23 mouse cellular contexts compared by ENCODE assay signal in genomic region chr6:100085981-100086380, GRCm38 (mm10).
DNase-seq lines count a peak whose midpoint lies in the region; ATAC-seq and TF ChIP-seq lines count a peak whose summit lies in the region.
"Had no signal": no experiment of that assay in that cellular context is flagged by ENCODE, and none has a peak within 500 bp of the region (broad histone marks: within the 10 kb centered on the region; RNA-seq: fewer than 3 reads in every experiment).

No protein-coding gene starts in this region.

- TF ChIP-seq CTCF in CH12.LX (conservative IDR thresholded peaks at IDR 0.05 in 1 of 2, IDR thresholded peaks at IDR 0.05 in 1 of 2; ENCODE audit: low read depth in 2 of 2, low read length in 2 of 2): no peak

- peak; percentile 45; the same call in 1 of the 2 replicates for TF ChIP-seq POLR2A in CH12.LX (IDR thresholded peaks at IDR 0.05; ENCODE audit: low read depth, low read length)

- WGBS in midbrain, embryonic 11.5 days: 25% methylated on average over 1 of the region's 1 CpGs
- 29% methylated on average over 1 of the region's 1 CpGs for WGBS in midbrain, embryonic 16.5 days

- DNase-seq in midbrain, embryonic 11.5 days (ENCODE audit: low spot score, missing footprints): peak; percentile 69
- DNase-seq in CH12.LX (ENCODE audit: extremely low read depth): peak; percentile 91
- DNase-seq in R1 (ENCODE audit: low read depth, low spot score): peak; percentile 47
- no peak for DNase-seq in adrenal gland, postnatal 4 days (ENCODE audit: low spot score in 2 of 2)
- DNase-seq in yolk sac, embryonic 10.5 days (ENCODE audit: low spot score): no peak
- DNase-seq in neural tube, embryonic 10.5 days (ENCODE audit: extremely low spot score, low spot score): no peak
- DNase-seq: adrenal gland, adult 8-10 months; adrenal gland, postnatal 36 days; cerebellum, adult 11 months; cerebellum, adult 8-10 months; cerebellum, postnatal 14 days; gastrocnemius, postnatal 14 days; heart, adult 18-20 months; heart, postnatal 10 days had no signal

- H3K9me3 ChIP-seq in midbrain, embryonic 11.5 days (ENCODE audit: control insufficient read depth, low read length): no peaks in the 10 kb centered on the region
- H3K9me3 ChIP-seq in midbrain, embryonic 16.5 days (replicated peaks; ENCODE audit: control insufficient read depth, low read length, poor library complexity, severe bottlenecking): peaks cover 6% of the 10 kb centered on the region; the same call in 1 of the 2 replicates
- H3K9me3 ChIP-seq in CH12.LX (replicated peaks; ENCODE audit: low read length): no peaks in the 10 kb centered on the region
- H3K9me3 ChIP-seq: embryonic facial prominence, embryonic 12.5 days; forebrain, embryonic 15.5 days; heart, embryonic 10.5 days had no signal

- TF ChIP-seq RAD21 in CH12.LX (IDR thresholded peaks at IDR 0.05; ENCODE audit: low read depth, low read length): peak; percentile 25

- H3K4me1 ChIP-seq in midbrain, embryonic 11.5 days (ENCODE audit: control insufficient read depth, insufficient read depth, low read length): no peaks in the 10 kb centered on the region
- H3K4me1 ChIP-seq in midbrain, embryonic 16.5 days (ENCODE audit: control insufficient read depth, insufficient read depth, low read length): no peaks in the 10 kb centered on the region
- peaks cover 35 to 75% of the 10 kb centered on the region in 2 experiments for H3K4me1 ChIP-seq in CH12.LX (ENCODE audit: control insufficient read depth in 1 of 2, insufficient read depth in 2 of 2)
- H3K4me1 ChIP-seq: embryonic facial prominence, embryonic 12.5 days; forebrain, embryonic 15.5 days had no signal

- no peak overlapping the region for H3K4me2 ChIP-seq in midbrain, embryonic 11.5 days
- H3K4me2 ChIP-seq in midbrain, embryonic 16.5 days (ENCODE audit: low read length): no peak overlapping the region
- H3K4me2 ChIP-seq in CH12.LX (ENCODE audit: insufficient read depth, low read depth, poor library complexity, severe bottlenecking): peak overlapping the region; percentile 55
- H3K4me2 ChIP-seq: embryonic facial prominence, embryonic 12.5 days; forebrain, embryonic 15.5 days; hindbrain, embryonic 13.5 days had no signal

- no peak overlapping the region for H3K9ac ChIP-seq in midbrain, embryonic 11.5 days (ENCODE audit: low read length)
- no peak overlapping the region for H3K9ac ChIP-seq in midbrain, embryonic 16.5 days (ENCODE audit: low read depth, low read length)
- peak overlapping the region; percentile 39; the same call in 1 of the 2 replicates for H3K9ac ChIP-seq in CH12.LX (ENCODE audit: insufficient read depth, low read depth)
- H3K9ac ChIP-seq: embryonic facial prominence, embryonic 12.5 days; forebrain, embryonic 15.5 days; hindbrain, embryonic 13.5 days had no signal

- H3K4me3 ChIP-seq in midbrain, embryonic 11.5 days (ENCODE audit: low read depth, low read length): no peak overlapping the region
- no peak overlapping the region for H3K4me3 ChIP-seq in midbrain, embryonic 16.5 days (ENCODE audit: low read depth, low read length)
- H3K4me3 ChIP-seq in CH12.LX (replicated peaks in 1 of 3; ENCODE audit: low read depth in 2 of 3, low read length in 2 of 3, poor library complexity in 1 of 3): no peak overlapping the region
- H3K4me3 ChIP-seq: embryonic facial prominence, embryonic 12.5 days; forebrain, embryonic 15.5 days; heart, embryonic 10.5 days; hindbrain, embryonic 13.5 days had no signal

- peak; percentile 97 for TF ChIP-seq EP300 in CH12.LX (IDR thresholded peaks at IDR 0.05; ENCODE audit: low read length)

- dilution Hi-C loops in CH12.LX (cut with MboI; ENCODE audit: extremely low pct_ligation_motif_present, extremely low pct_unique_long_range_greater_than_20kb, low sequenced_read_pairs): no loop called here

- H3K27ac ChIP-seq in midbrain, embryonic 11.5 days (ENCODE audit: low read depth, low read length): no peak overlapping the region
- no peak overlapping the region for H3K27ac ChIP-seq in midbrain, embryonic 16.5 days (ENCODE audit: low read length)
- peak overlapping the region; percentile 87 for H3K27ac ChIP-seq in CH12.LX (ENCODE audit: insufficient read depth, low read depth)
- H3K27ac ChIP-seq: embryonic facial prominence, embryonic 12.5 days; forebrain, embryonic 15.5 days; heart, embryonic 10.5 days; hindbrain, embryonic 13.5 days; hindbrain, postnatal 0 days had no signal

- in situ Hi-C loops in CH12.LX (cut with MboI; ENCODE audit: low pct_ligation_motif_present, low pct_unique_long_range_greater_than_20kb, low sequenced_read_pairs): no loop called here

- no peak for ATAC-seq in midbrain, embryonic 11.5 days (ENCODE audit: low FRiP score)
- no peak for ATAC-seq in midbrain, embryonic 16.5 days
- ATAC-seq in megakaryocyte, adult 5-6 weeks (ENCODE audit: poor library complexity, severe bottlenecking): peak; percentile 45
- ATAC-seq: CD4-positive, CD25-positive, alpha-beta regulatory T cell, adult 4 months; forebrain, embryonic 15.5 days; hindbrain, postnatal 0 days; Patski had no signal

- H3K36me3 ChIP-seq in midbrain, embryonic 11.5 days (ENCODE audit: control insufficient read depth, insufficient read depth, low read length): no peaks in the 10 kb centered on the region
- no peaks in the 10 kb centered on the region for H3K36me3 ChIP-seq in midbrain, embryonic 16.5 days (ENCODE audit: control insufficient read depth, insufficient read depth, low read length)
- H3K36me3 ChIP-seq in CH12.LX (replicated peaks in 1 of 2; ENCODE audit: control insufficient read depth in 1 of 2, insufficient read depth in 1 of 2, low read length in 1 of 2): no peaks in the 10 kb centered on the region
- H3K36me3 ChIP-seq: embryonic facial prominence, embryonic 12.5 days; forebrain, embryonic 15.5 days; heart, embryonic 10.5 days; hindbrain, embryonic 13.5 days had no signal

- H3K27me3 ChIP-seq in midbrain, embryonic 11.5 days (ENCODE audit: control insufficient read depth, insufficient read depth, low read length): no peaks in the 10 kb centered on the region
- H3K27me3 ChIP-seq in midbrain, embryonic 16.5 days (ENCODE audit: control insufficient read depth, insufficient read depth, low read depth, low read length): no peaks in the 10 kb centered on the region
- H3K27me3 ChIP-seq in CH12.LX (replicated peaks): no peaks in the 10 kb centered on the region
- H3K27me3 ChIP-seq: embryonic facial prominence, embryonic 12.5 days; forebrain, embryonic 15.5 days had no signal

- H3K79me2 ChIP-seq in CH12.LX (replicated peaks; ENCODE audit: control insufficient read depth, extremely low read depth, insufficient read depth, poor library complexity, severe bottlenecking): no peaks in the 10 kb centered on the region

TF ChIP-seq in CH12.LX, 34 proteins besides CTCF, POLR2A, EP300 and RAD21 (continues in another document):
- TF ChIP-seq ZNF384 (IDR thresholded peaks at IDR 0.05; ENCODE audit: low read depth, low read length): no peak
- TF ChIP-seq USF1 (IDR thresholded peaks at IDR 0.05; ENCODE audit: low read depth, low read length): no peak
- peak; percentile 65; the same call in 1 of the 2 replicates for TF ChIP-seq CHD2 (IDR thresholded peaks at IDR 0.05; ENCODE audit: low read length)
- TF ChIP-seq MEF2A (IDR thresholded peaks at IDR 0.05; ENCODE audit: borderline replicate concordance, low read depth, low read length): peak; percentile 82
- 0 out of 2 replicates have a peak, but pooled peaks have one; percentile 46 for TF ChIP-seq UBTF (IDR thresholded peaks at IDR 0.05; ENCODE audit: low read depth, low read length)
- peak; percentile 82 for TF ChIP-seq BHLHE40 (IDR thresholded peaks at IDR 0.05; ENCODE audit: low read depth, low read length)
- TF ChIP-seq NRF1 (IDR thresholded peaks at IDR 0.05; ENCODE audit: low read depth, low read length): no peak
- TF ChIP-seq MAZ (IDR thresholded peaks at IDR 0.05; ENCODE audit: low read depth, low read length): peak; percentile 89; the same call in 1 of the 2 replicates
- TF ChIP-seq KAT2A (IDR thresholded peaks at IDR 0.05; ENCODE audit: insufficient replicate concordance, low read length): no peak
- peak; percentile 78 for TF ChIP-seq MAFK (IDR thresholded peaks at IDR 0.05; ENCODE audit: insufficient replicate concordance, low read length)
- TF ChIP-seq ZC3H11A (IDR thresholded peaks at IDR 0.05; ENCODE audit: low read depth, low read length): no peak
- TF ChIP-seq JUN (IDR thresholded peaks at IDR 0.05; ENCODE audit: insufficient read depth, low read depth, low read length): peak; percentile 18; the same call in 1 of the 2 replicates
- 0 out of 2 replicates have a peak, but pooled peaks have one; percentile 36 for TF ChIP-seq ZMIZ1 (IDR thresholded peaks at IDR 0.05; ENCODE audit: low read depth, low read length)
- TF ChIP-seq MAX (IDR thresholded peaks at IDR 0.05; ENCODE audit: low read length): peak; percentile 67; the same call in 1 of the 2 replicates
- peak; percentile 42; the same call in 1 of the 2 replicates for TF ChIP-seq ELF1 (IDR thresholded peaks at IDR 0.05; ENCODE audit: low read depth, low read length)
- peak; percentile 74 for TF ChIP-seq TBP (conservative IDR thresholded peaks at IDR 0.05; ENCODE audit: low read depth, low read length)
- TF ChIP-seq SIN3A (IDR thresholded peaks at IDR 0.05; ENCODE audit: low read length): no peak; the same call in none of the 2 replicates
- TF ChIP-seq NELFE (IDR thresholded peaks at IDR 0.05; ENCODE audit: low read depth, low read length): peak; percentile 42; the same call in 1 of the 2 replicates
- 0 out of 2 replicates have a peak, but pooled peaks have one; percentile 54 for TF ChIP-seq JUND (conservative IDR thresholded peaks at IDR 0.05; ENCODE audit: low read depth, low read length)
- TF ChIP-seq PAX5 (IDR thresholded peaks at IDR 0.05; ENCODE audit: low read length): no peak
- TF ChIP-seq E2F4 (IDR thresholded peaks at IDR 0.05; ENCODE audit: insufficient replicate concordance, low read depth, low read length): no peak
- peak; percentile 89 for TF ChIP-seq ETS1 (conservative IDR thresholded peaks at IDR 0.05; ENCODE audit: low read depth, low read length)
- peak; percentile 24; the same call in 1 of the 2 replicates for TF ChIP-seq SMC3 (IDR thresholded peaks at IDR 0.05; ENCODE audit: low read depth, low read length)
- peak; percentile 98 for TF ChIP-seq IRF4 (IDR thresholded peaks at IDR 0.05; ENCODE audit: low read depth, low read length)
- TF ChIP-seq MYC (IDR thresholded peaks at IDR 0.05; ENCODE audit: low read depth, low read length): peak; percentile 60; the same call in 1 of the 2 replicates
- no peak for TF ChIP-seq CHD1 (IDR thresholded peaks at IDR 0.05; ENCODE audit: low read depth, low read length)
- no peak for TF ChIP-seq USF2 (conservative IDR thresholded peaks at IDR 0.05; ENCODE audit: low read depth, low read length)
- TF ChIP-seq ZKSCAN1 (IDR thresholded peaks at IDR 0.05; ENCODE audit: borderline replicate concordance, low read depth, low read length): no peak
- TF ChIP-seq POLR2AphosphoS2 (IDR thresholded peaks at IDR 0.05; ENCODE audit: low read depth, low read length): 0 out of 2 replicates have a peak, but pooled peaks have one; percentile 49

Comparison
In these comparisons a context has a peak if more than half of its experiments do, and no peak if none do; other contexts are left out.
1. DNase-seq: peak in midbrain, embryonic 11.5 days (single experiment), CH12.LX (single experiment) and R1 (single experiment); none in adrenal gland, postnatal 4 days (0 of 2), yolk sac, embryonic 10.5 days (single experiment) and neural tube, embryonic 10.5 days (single experiment).